Mouse (Mus musculus): ENCODE measurements at regions not wholly inside any gene's neighbourhood (a gene's known extent, or its start where the extent isn't known, plus 50 kb on each side); places are given as distances from the start of the nearest gene placed in this dataset.
A peak's percentile ranks its signal among the peaks of the same experiment; 100 is the strongest.

DNA sequence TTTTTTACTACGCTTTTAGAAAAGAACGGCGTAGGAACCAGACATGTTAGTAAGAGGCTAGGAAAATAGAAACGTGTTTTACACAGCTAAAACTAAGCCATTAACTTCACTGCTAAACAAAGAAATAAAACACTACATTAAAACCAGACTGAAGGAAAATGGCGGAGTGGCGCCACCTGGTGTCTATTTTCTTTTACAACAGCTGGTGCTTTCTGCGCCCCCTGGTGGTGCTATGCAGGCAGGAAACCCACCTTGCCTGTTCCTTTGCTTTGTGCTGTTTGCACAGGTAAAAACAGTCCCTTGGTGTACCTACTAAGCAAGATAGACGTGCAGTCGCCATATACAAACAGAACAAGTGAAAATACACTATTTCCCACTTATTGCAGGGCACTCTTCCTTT, 282.9 kb upstream of the Npvf start:
- TF ChIP-seq CTCF (IDR thresholded peaks at IDR 0.05; ENCODE audit: extremely low read depth, insufficient read length, insufficient replicate concordance, low read depth, low read length) (peak; percentile 100), POLR2A (IDR thresholded peaks at IDR 0.05; ENCODE audit: low read depth, low read length) (no peak)
- H3K4me1 ChIP-seq (ENCODE audit: control insufficient read depth, insufficient read depth, insufficient read length, low read length), result 0 out of 2 replicates have a peak, but pooled peaks cover 3% of the 10 kb centered on the region
- H3K27ac ChIP-seq (ENCODE audit: insufficient read depth, low read depth, low read length), result no peak overlapping the region
- 23% methylated on average over 9 of the region's 9 CpGs for WGBS
- H3K27me3 ChIP-seq (ENCODE audit: control insufficient read depth, insufficient read depth, low read length), result no peaks in the 10 kb centered on the region
- H3K36me3 ChIP-seq (ENCODE audit: control insufficient read depth, insufficient read depth, low read length), result no peaks in the 10 kb centered on the region
- H3K4me3 ChIP-seq (ENCODE audit: low read depth, low read length), result no peak overlapping the region

- TF ChIP-seq CTCF (IDR thresholded peaks at IDR 0.05; ENCODE audit: extremely low read depth, insufficient read length, insufficient replicate concordance, low read depth, low read length), result peak; percentile 53; the same call in 1 of the 2 replicates
- TF ChIP-seq POLR2A (IDR thresholded peaks at IDR 0.05; ENCODE audit: low read depth, low read length), result no peak
- H3K4me1 ChIP-seq (ENCODE audit: control insufficient read depth, insufficient read depth, insufficient read length, low read length), result 0 out of 2 replicates have a peak, but pooled peaks cover 3% of the 10 kb centered on the region
- H3K27me3 ChIP-seq (ENCODE audit: control insufficient read depth, insufficient read depth, low read length), result no peaks in the 10 kb centered on the region
- WGBS, result 21% methylated on average over 7 of the region's 7 CpGs
- no peak overlapping the region for H3K4me3 ChIP-seq (ENCODE audit: low read depth, low read length)
- H3K27ac ChIP-seq (ENCODE audit: insufficient read depth, low read depth, low read length), result no peak overlapping the region
- no peaks in the 10 kb centered on the region for H3K36me3 ChIP-seq (ENCODE audit: control insufficient read depth, insufficient read depth, low read length)
Measured at GRCm38 (mm10) chr6:50938879-50939278, 284.6 kb upstream of the Npvf start.

- H3K36me3 ChIP-seq (ENCODE audit: control insufficient read depth, insufficient read depth, low read length), result no peaks in the 10 kb centered on the region
- 59% methylated on average over 2 of the region's 2 CpGs for WGBS
- H3K4me1 ChIP-seq (ENCODE audit: control insufficient read depth, insufficient read depth, insufficient read length, low read length), result 0 out of 2 replicates have a peak, but pooled peaks cover 3% of the 10 kb centered on the region
- no peak overlapping the region for H3K27ac ChIP-seq (ENCODE audit: insufficient read depth, low read depth, low read length)
- no peak overlapping the region for H3K4me3 ChIP-seq (ENCODE audit: low read depth, low read length)
- peak; percentile 18; the same call in 1 of the 2 replicates for TF ChIP-seq CTCF (IDR thresholded peaks at IDR 0.05; ENCODE audit: extremely low read depth, insufficient read length, insufficient replicate concordance, low read depth, low read length)
- TF ChIP-seq POLR2A (IDR thresholded peaks at IDR 0.05; ENCODE audit: low read depth, low read length), result no peak
- no peaks in the 10 kb centered on the region for H3K27me3 ChIP-seq (ENCODE audit: control insufficient read depth, insufficient read depth, low read length)
Measured at GRCm38 (mm10) chr6:50939440-50939839, 285.2 kb upstream of the Npvf start.

DNA sequence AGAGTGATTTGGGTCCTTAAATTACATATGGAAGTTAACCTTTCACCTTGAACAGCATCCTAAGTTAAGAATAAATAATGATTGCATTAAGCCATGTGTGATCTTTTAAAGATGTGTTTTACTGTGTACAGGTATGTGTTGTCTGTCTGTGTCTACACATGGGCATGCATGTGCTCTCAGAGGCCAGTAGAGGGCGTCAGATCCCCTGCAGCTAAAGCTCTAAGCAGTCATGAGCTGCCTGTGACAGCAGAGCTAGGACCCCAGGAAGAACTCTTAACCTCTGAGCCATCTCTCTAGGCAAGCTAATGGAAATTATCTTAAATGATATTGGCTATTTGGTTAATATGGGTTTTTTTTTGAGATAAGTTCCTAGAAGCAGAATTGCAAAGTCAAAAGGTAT, 285.9 kb upstream of the Npvf start:
- Histone ChIP-seq H3K4me3 (ENCODE audit: low read depth, low read length) (no peak overlapping the region), H3K4me1 (ENCODE audit: control insufficient read depth, insufficient read depth, insufficient read length, low read length) (0 out of 2 replicates have a peak, but pooled peaks cover 3% of the 10 kb centered on the region), H3K36me3 (ENCODE audit: control insufficient read depth, insufficient read depth, low read length) (no peaks in the 10 kb centered on the region), H3K27me3 (ENCODE audit: control insufficient read depth, insufficient read depth, low read length) (no peaks in the 10 kb centered on the region), H3K27ac (ENCODE audit: insufficient read depth, low read depth, low read length) (no peak overlapping the region)
- 14% methylated on average over 1 of the region's 1 CpGs for WGBS
- no peak for TF ChIP-seq POLR2A (IDR thresholded peaks at IDR 0.05; ENCODE audit: low read depth, low read length)
- peak; percentile 28; the same call in 1 of the 2 replicates for TF ChIP-seq CTCF (IDR thresholded peaks at IDR 0.05; ENCODE audit: extremely low read depth, insufficient read length, insufficient replicate concordance, low read depth, low read length)

DNA sequence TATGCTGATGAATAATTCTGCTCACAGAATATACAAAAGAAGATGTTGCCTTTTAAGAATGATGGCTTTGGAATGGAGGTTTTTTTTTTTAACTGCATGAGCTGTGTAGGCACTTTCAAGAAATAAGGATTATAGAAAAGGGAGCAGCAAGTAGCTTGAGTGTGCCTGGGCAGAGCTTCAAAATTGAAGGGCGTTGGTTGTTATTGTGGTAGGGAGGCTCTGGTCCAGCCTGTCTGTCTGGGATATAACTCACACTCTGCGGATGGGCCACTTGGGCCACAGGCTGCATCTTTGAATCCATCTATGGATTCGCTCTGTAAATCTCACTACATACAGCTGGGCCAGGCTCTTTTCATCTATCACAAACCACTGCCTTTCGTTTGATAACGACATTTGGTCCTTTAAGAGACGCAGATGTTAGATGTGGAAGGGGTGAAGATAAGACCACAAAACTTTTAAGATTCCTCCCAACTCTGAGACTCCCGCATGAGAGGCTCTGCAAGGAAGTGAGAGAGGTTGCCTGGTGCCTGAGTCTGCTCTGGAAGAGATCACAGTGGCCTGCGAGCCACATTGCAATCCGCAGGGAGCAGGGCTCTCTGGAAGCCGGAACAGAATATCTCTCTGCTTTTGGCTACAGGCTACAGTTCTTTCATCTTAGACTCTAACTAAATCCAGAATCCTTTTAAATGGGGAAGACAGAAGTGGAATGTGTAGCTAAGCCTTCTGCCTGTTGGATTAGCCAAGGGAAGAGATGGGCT, 286.6 kb upstream of the Npvf start:
- peak overlapping the region; percentile 47; the same call in 1 of the 2 replicates for H3K27ac ChIP-seq (ENCODE audit: insufficient read depth, low read depth, low read length)
- TF ChIP-seq CTCF (IDR thresholded peaks at IDR 0.05; ENCODE audit: extremely low read depth, insufficient read length, insufficient replicate concordance, low read depth, low read length) (no peak), POLR2A (IDR thresholded peaks at IDR 0.05; ENCODE audit: low read depth, low read length) (no peak)
- H3K27me3 ChIP-seq (ENCODE audit: control insufficient read depth, insufficient read depth, low read length), result no peaks in the 10 kb centered on the region
- no peaks in the 10 kb centered on the region for H3K36me3 ChIP-seq (ENCODE audit: control insufficient read depth, insufficient read depth, low read length)
- 74% methylated on average over 10 of the region's 10 CpGs for WGBS
- 0 out of 2 replicates have a peak, but pooled peaks cover 3% of the 10 kb centered on the region for H3K4me1 ChIP-seq (ENCODE audit: control insufficient read depth, insufficient read depth, insufficient read length, low read length)
- no peak overlapping the region for H3K4me3 ChIP-seq (ENCODE audit: low read depth, low read length)

GRCm38 (mm10) chr6:50942696-50943095, 288.5 kb upstream of the Npvf start:
- H3K27ac ChIP-seq (ENCODE audit: insufficient read depth, low read depth, low read length), result no peak overlapping the region
- no peaks in the 10 kb centered on the region for H3K36me3 ChIP-seq (ENCODE audit: control insufficient read depth, insufficient read depth, low read length)
- no peak overlapping the region for H3K4me3 ChIP-seq (ENCODE audit: low read depth, low read length)
- TF ChIP-seq CTCF (IDR thresholded peaks at IDR 0.05; ENCODE audit: extremely low read depth, insufficient read length, insufficient replicate concordance, low read depth, low read length) (no peak), POLR2A (IDR thresholded peaks at IDR 0.05; ENCODE audit: low read depth, low read length) (no peak)
- 82% methylated on average over 5 of the region's 5 CpGs for WGBS
- H3K4me1 ChIP-seq (ENCODE audit: control insufficient read depth, insufficient read depth, insufficient read length, low read length), result 0 out of 2 replicates have a peak, but pooled peaks cover 3% of the 10 kb centered on the region
- no peaks in the 10 kb centered on the region for H3K27me3 ChIP-seq (ENCODE audit: control insufficient read depth, insufficient read depth, low read length)

DNA sequence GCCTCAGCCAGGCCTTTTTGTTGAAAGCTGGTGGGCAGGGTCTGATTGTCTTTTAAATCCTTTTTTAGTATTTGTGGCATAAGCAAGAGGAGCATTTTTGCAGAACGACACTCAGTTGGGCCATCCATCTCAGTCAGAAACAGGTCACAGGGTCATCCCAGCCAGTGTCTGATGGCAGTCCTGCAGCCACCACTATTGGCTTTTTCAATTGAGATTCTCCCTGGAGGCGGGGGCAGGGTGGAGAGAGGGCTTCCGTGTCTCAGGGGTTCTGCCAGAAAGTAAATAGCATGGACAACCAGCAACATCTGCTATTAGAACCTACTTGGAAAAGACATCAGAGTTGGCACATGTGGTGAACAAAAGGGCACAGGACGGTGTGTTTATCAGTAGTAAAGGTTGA, 293.8 kb upstream of the Npvf start:
- no peaks in the 10 kb centered on the region for H3K36me3 ChIP-seq (ENCODE audit: control insufficient read depth, insufficient read depth, low read length)
- 65% methylated on average over 4 of the region's 4 CpGs for WGBS
- no peak overlapping the region for H3K27ac ChIP-seq (ENCODE audit: insufficient read depth, low read depth, low read length)
- H3K4me3 ChIP-seq (ENCODE audit: low read depth, low read length), result no peak overlapping the region
- no peak for TF ChIP-seq POLR2A (IDR thresholded peaks at IDR 0.05; ENCODE audit: low read depth, low read length)
- no peak for TF ChIP-seq CTCF (IDR thresholded peaks at IDR 0.05; ENCODE audit: extremely low read depth, insufficient read length, insufficient replicate concordance, low read depth, low read length)
- H3K27me3 ChIP-seq (ENCODE audit: control insufficient read depth, insufficient read depth, low read length), result no peaks in the 10 kb centered on the region
- no peaks in the 10 kb centered on the region for H3K4me1 ChIP-seq (ENCODE audit: control insufficient read depth, insufficient read depth, insufficient read length, low read length)

Data from small intestine, adult 2 months (tissue).